Mouse (Mus musculus): Measurements from ENCODE around the gene Fhdc1.

Gene Fhdc1

GRCm38 (mm10) chr3:84480006-84480897, at the start of gene Fhdc1:
Gene Fhdc1 (minus strand): TSS chr3:84480429.
- DNase-seq (ENCODE audit: low spot score in 2 of 2) = peak in 1 of 2 experiments; percentile 17

- DNase-seq (ENCODE audit: low spot score in 2 of 2) = no peak
These were observed 48.8 kb upstream of the Fhdc1 start for GRCm38 (mm10) chr3:84529021-84529420.

- DNase-seq (ENCODE audit: low spot score in 2 of 2) = no peak
These were observed 44.7 kb upstream of the Fhdc1 start for GRCm38 (mm10) chr3:84524952-84525351.

DNA sequence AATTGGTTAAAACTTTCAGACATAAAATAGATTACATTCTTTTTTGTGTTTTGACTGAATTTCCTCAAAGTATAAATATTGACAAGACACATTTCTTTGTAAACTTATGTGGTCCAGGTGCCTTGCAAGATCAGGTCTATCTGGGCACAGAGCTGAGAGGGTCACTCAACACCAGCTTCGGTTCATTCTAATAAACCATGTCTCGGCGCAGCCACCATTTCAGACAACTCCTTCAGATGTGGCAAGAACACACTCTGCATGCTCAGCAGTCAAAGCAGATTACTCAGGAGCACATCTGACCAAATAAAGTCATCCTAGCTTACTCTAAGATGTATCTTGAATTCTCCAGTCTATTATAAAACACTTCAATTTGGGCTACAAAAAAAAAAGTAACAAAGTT, 35.9 kb upstream of the Fhdc1 start:
- DNase-seq (ENCODE audit: low spot score in 2 of 2) = no peak

- no peak for DNase-seq (ENCODE audit: low spot score in 2 of 2)
These were observed 32.7 kb upstream of the Fhdc1 start for GRCm38 (mm10) chr3:84512774-84513515.

DNA sequence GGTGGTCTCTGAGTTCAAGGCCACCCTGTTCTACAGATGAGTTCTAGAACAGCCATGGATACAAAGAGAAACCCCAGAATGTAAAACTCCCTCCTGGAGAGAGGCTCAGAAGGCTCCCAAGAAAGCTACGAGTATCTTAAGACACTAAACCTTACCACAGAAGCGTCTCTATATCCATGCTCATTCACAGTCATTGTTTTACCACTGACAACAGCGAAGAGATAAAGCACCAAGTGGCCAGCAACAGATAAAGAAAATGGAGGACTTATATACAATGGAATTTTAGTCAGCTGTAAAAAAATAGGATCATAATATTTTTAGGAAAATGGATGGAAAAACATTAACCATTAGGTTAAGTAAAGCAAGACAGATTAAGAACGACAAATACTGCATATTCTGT, 25.0 kb upstream of the Fhdc1 start:
- DNase-seq (ENCODE audit: low spot score in 2 of 2) = no peak

- DNase-seq (ENCODE audit: low spot score in 2 of 2) = no peak
These were observed 24.1 kb upstream of the Fhdc1 start for GRCm38 (mm10) chr3:84504291-84504690.

GRCm38 (mm10) chr3:84502101-84502500, 21.9 kb upstream of the Fhdc1 start:
- DNase-seq (ENCODE audit: low spot score in 2 of 2) = no peak

GRCm38 (mm10) chr3:84500491-84500890, 20.3 kb upstream of the Fhdc1 start:
- no peak for DNase-seq (ENCODE audit: low spot score in 2 of 2)

DNA sequence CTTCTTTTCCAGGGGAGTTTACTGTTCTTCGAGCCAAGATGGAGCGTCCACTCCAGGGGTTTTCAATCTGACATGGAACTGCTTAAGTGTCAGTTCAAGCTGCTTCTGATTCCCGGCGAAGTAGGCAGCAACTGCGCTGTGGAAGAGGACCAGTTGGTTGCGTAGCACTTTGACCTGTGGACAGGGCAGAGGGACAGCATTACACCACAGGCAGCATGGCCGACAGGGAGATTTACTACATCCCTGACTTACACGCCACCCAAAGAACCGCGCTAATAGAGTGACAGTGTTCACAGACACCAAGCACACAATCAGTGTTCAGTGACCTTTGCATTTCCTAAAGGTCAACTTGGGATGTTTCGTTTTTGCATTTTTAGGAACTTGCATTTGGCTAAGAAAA, 17.5 kb upstream of the Fhdc1 start:
- DNase-seq (ENCODE audit: low spot score in 2 of 2) = no peak

DNA sequence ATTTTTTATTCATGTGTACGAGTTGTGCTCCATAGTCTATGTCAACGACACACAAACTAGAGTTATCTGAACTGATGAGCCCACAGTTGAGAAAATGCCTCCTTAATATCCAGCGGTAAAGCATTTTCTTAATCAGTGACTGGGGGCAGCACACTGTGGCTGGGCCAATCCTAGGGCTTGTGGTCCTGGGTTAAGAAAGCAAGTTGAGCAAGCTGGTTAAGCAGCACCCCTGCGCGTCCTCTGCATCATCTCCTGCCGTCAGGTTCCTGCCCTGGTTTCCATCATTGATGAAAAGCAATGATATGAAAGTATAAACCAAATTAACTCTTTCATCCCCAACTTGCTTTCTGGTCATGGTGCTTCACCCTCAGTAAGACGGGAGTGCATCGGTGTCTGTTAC, 12.4 kb upstream of the Fhdc1 start:
- DNase-seq (ENCODE audit: low spot score in 2 of 2) = no peak

DNA sequence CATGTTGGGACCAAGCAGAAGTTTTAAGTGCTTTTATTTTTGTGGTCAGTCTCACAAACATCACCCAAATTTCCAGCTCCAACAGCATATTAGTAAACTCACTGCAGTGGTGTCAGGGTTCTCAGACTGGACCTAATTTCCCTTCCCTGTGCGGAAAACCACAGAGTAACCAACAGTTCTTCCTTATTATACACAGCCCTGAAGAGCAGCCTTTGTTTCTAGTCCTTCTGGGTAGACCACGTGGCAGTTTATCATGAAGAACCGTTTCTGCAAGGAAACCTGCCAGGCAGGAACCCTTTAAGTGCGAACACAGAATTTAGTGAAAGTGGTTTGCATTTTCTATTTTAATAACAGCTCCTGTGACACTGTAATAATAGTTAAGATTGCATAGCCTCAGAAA, 11.9 kb upstream of the Fhdc1 start:
- no peak for DNase-seq (ENCODE audit: low spot score in 2 of 2)

GRCm38 (mm10) chr3:84488716-84489115, 8.5 kb upstream of the Fhdc1 start:
- no peak for DNase-seq (ENCODE audit: low spot score in 2 of 2)

GRCm38 (mm10) chr3:84484891-84485290, 4.7 kb upstream of the Fhdc1 start:
- DNase-seq (ENCODE audit: low spot score in 2 of 2) = no peak

DNA sequence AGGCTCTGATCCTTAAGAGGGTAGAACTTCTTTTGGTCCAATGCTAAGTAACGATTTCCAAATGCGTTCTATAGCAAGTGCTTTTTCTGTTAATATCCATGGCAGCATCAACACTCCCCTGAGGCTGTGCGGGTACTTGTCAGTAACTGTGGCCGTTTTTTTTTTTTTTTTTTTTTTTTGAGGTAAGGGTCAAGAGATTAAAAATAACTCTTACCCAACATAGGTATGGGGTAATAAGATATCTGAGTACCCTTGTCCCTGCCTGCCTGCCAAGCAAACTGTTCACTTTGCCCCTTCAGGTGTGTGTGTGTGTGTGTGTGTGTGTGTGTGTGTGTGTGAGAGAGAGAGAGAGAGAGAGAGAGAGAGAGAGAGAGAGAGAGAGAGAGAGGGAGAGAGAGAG, 4.1 kb upstream of the Fhdc1 start:
- no peak for DNase-seq (ENCODE audit: low spot score in 2 of 2)

GRCm38 (mm10) chr3:84482121-84482520, 1.9 kb upstream of the Fhdc1 start:
- DNase-seq (ENCODE audit: low spot score in 2 of 2) = no peak

GRCm38 (mm10) chr3:84481104-84481503, 875 bp upstream of the Fhdc1 start:
- no peak for DNase-seq (ENCODE audit: low spot score in 2 of 2)

GRCm38 (mm10) chr3:84479293-84480005, 780 bp downstream of the Fhdc1 start:
- no peak for DNase-seq (ENCODE audit: low spot score in 2 of 2)

GRCm38 (mm10) chr3:84478896-84479292, 1.3 kb downstream of the Fhdc1 start:
- DNase-seq (ENCODE audit: low spot score in 2 of 2) = no peak

DNA sequence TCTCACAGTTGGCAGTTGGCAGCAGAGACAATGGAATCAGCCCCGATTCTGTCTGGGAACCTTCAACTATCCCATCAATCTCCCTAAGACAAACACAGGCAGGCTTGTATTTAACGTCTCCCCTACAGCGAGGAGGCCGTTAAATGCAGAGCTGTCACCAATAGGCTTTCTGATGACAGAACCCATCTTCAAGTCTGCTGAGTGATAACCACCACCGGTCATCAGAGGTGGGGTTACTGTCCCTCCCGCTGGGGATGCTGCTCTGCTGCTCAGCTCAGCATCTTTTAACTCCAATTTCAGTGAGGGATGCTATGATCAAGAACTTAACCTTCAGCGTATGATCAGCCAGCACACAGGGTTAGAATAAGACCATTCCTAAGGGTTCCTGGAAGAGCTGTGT, 2.0 kb downstream of the Fhdc1 start:
- DNase-seq (ENCODE audit: low spot score in 2 of 2) = no peak

GRCm38 (mm10) chr3:84477498-84477897, 2.7 kb downstream of the Fhdc1 start:
- DNase-seq (ENCODE audit: low spot score in 2 of 2) = no peak

- DNase-seq (ENCODE audit: low spot score in 2 of 2) = no peak
These were observed 5.1 kb downstream of the Fhdc1 start for GRCm38 (mm10) chr3:84474981-84475775.

Data from thymus, postnatal 10 days (tissue).